Mouse (Mus musculus) CH12.LX (cell line): ENCODE measurements at regions not wholly inside any gene's neighbourhood (a gene's known extent, or its start where the extent isn't known, plus 50 kb on each side); places are given as distances from the start of the nearest gene placed in this dataset.

ENCODE experiments used
- DNase-seq: peaks from one replicate; pipeline ENCODE4 v3.0.0-alpha.2; 2013; ENCODE audit errors: extremely low read depth
- H3K27ac ChIP-seq: 2 replicates; pipeline ENCODE4 v1.5.1; 2012; ENCODE audit warnings: low read depth, mild to moderate bottlenecking, control low read depth, moderate library complexity; ENCODE audit not compliant: insufficient read depth
- H3K27me3 ChIP-seq: replicated peaks from 2 replicates; pipeline ENCODE3; 2012; ENCODE audit warnings: inconsistent platforms
- H3K36me3 ChIP-seq, 2 experiments: replicated peaks in 1 of 2; 2 replicates each; pipeline versions ENCODE3 to v1.6.1; 2012; ENCODE audit warnings: inconsistent platforms in 1 of 2, low read length in 1 of 2, mild to moderate bottlenecking in 1 of 2, mixed read lengths in 1 of 2, moderate library complexity in 1 of 2; ENCODE audit not compliant: control insufficient read depth in 1 of 2, insufficient read depth in 1 of 2
- H3K4me1 ChIP-seq, 2 experiments: 2 replicates each; pipeline ENCODE4 v1.6.1; 2012; ENCODE audit warnings: inconsistent platforms in 1 of 2, moderate library complexity in 1 of 2; ENCODE audit not compliant: insufficient read depth in 2 of 2, control insufficient read depth in 1 of 2
- H3K4me2 ChIP-seq: 2 replicates; pipeline ENCODE4 v1.6.1; 2012; ENCODE audit warnings: low read depth, mild to moderate bottlenecking, control low read depth; ENCODE audit not compliant: poor library complexity, insufficient read depth, severe bottlenecking
- H3K4me3 ChIP-seq, 3 experiments: fragments of 150-350 bp in 1 of 3; sonication (generic) in 1 of 3; replicated peaks in 1 of 3; 2 replicates each; pipeline versions ENCODE3 to v1.5.1; 2011 to 2012; ENCODE audit warnings: low read depth in 2 of 3, low read length in 2 of 3, mild to moderate bottlenecking in 2 of 3, moderate library complexity in 2 of 3, control low read depth in 1 of 3, improper control_type of control experiment in 1 of 3, inconsistent platforms in 1 of 3, mixed read lengths in 1 of 3; ENCODE audit not compliant: poor library complexity in 1 of 3
- H3K79me2 ChIP-seq: replicated peaks from 2 replicates; pipeline ENCODE4 v1.6.1; 2012; ENCODE audit warnings: mild to moderate bottlenecking, moderate library complexity; ENCODE audit not compliant: control insufficient read depth, poor library complexity, insufficient read depth, severe bottlenecking; ENCODE audit errors: extremely low read depth
- H3K9ac ChIP-seq: 2 replicates; pipeline ENCODE4 v1.6.1; 2012; ENCODE audit warnings: low read depth, mild to moderate bottlenecking, control low read depth, moderate library complexity; ENCODE audit not compliant: insufficient read depth
- H3K9me3 ChIP-seq: replicated peaks from 2 replicates; pipeline ENCODE3; 2012; ENCODE audit warnings: low read length, inconsistent platforms, mixed read lengths
- BHLHE40 ChIP-seq: IDR thresholded peaks from 2 replicates; pipeline ENCODE4 v1.6.1; 2011; ENCODE audit warnings: mild to moderate bottlenecking, low read depth, low read length, improper control_type of control experiment
- CHD1 ChIP-seq: IDR thresholded peaks from 2 replicates; pipeline ENCODE4 v1.6.1; 2012; ENCODE audit warnings: low read depth, low read length, improper control_type of control experiment, inconsistent platforms
- CHD2 ChIP-seq: IDR thresholded peaks from 2 replicates; pipeline ENCODE4 v1.6.1; 2011; ENCODE audit warnings: low read length, improper control_type of control experiment
- E2F4 ChIP-seq: IDR thresholded peaks from 2 replicates; pipeline ENCODE4 v1.6.1; 2011; ENCODE audit warnings: low read depth, low read length, improper control_type of control experiment; ENCODE audit not compliant: insufficient replicate concordance
- ELF1 ChIP-seq: IDR thresholded peaks from 2 replicates; pipeline ENCODE4 v1.6.1; 2014; ENCODE audit warnings: low read depth, mild to moderate bottlenecking, inconsistent platforms, low read length, improper control_type of control experiment
- EP300 ChIP-seq: IDR thresholded peaks from 2 replicates; pipeline ENCODE4 v1.6.1; 2011; ENCODE audit warnings: low read length, improper control_type of control experiment
- ETS1 ChIP-seq: conservative IDR thresholded peaks from 2 replicates; pipeline ENCODE4 v1.6.1; 2012; ENCODE audit warnings: low read depth, mild to moderate bottlenecking, inconsistent platforms, low read length, improper control_type of control experiment, moderate library complexity
- HCFC1 ChIP-seq: IDR thresholded peaks from 2 replicates; pipeline ENCODE4 v1.6.1; 2012; ENCODE audit warnings: low read depth, mild to moderate bottlenecking, inconsistent platforms, low read length, improper control_type of control experiment
- JUN ChIP-seq: IDR thresholded peaks from 2 replicates; pipeline ENCODE4 v1.6.1; 2011; ENCODE audit warnings: low read depth, mild to moderate bottlenecking, low read length, improper control_type of control experiment, moderate library complexity; ENCODE audit not compliant: insufficient read depth
- JUND ChIP-seq: conservative IDR thresholded peaks from 2 replicates; pipeline ENCODE4 v1.6.1; 2011; ENCODE audit warnings: low read depth, low read length, improper control_type of control experiment
- MAX ChIP-seq: IDR thresholded peaks from 2 replicates; pipeline ENCODE4 v1.6.1; 2011; ENCODE audit warnings: low read length, improper control_type of control experiment
- MAZ ChIP-seq: IDR thresholded peaks from 2 replicates; pipeline ENCODE4 v1.6.1; 2012; ENCODE audit warnings: low read depth, mild to moderate bottlenecking, inconsistent platforms, low read length, improper control_type of control experiment, moderate library complexity
- MEF2A ChIP-seq: IDR thresholded peaks from 2 replicates; pipeline ENCODE4 v1.6.1; 2014; ENCODE audit warnings: low read depth, mild to moderate bottlenecking, inconsistent platforms, low read length, improper control_type of control experiment, borderline replicate concordance
- MXI1 ChIP-seq: IDR thresholded peaks from 2 replicates; pipeline ENCODE4 v1.6.1; 2011; ENCODE audit warnings: mild to moderate bottlenecking, low read depth, low read length, improper control_type of control experiment
- MYC ChIP-seq: IDR thresholded peaks from 2 replicates; pipeline ENCODE4 v1.6.1; 2011; ENCODE audit warnings: low read depth, mild to moderate bottlenecking, improper control_type of control experiment, low read length
- NELFE ChIP-seq: IDR thresholded peaks from 2 replicates; pipeline ENCODE4 v1.6.1; 2011; ENCODE audit warnings: low read depth, low read length, improper control_type of control experiment
- NRF1 ChIP-seq: IDR thresholded peaks from 2 replicates; pipeline ENCODE4 v1.6.1; 2014; ENCODE audit warnings: low read depth, mild to moderate bottlenecking, inconsistent platforms, low read length, improper control_type of control experiment, moderate library complexity
- PAX5 ChIP-seq: IDR thresholded peaks from 2 replicates; pipeline ENCODE4 v1.6.1; 2012; ENCODE audit warnings: low read length, inconsistent platforms, mixed read lengths
- POLR2A ChIP-seq: IDR thresholded peaks from 2 replicates; pipeline ENCODE4 v1.6.1; 2011; ENCODE audit warnings: low read depth, mild to moderate bottlenecking, improper control_type of control experiment, low read length
- UBTF ChIP-seq: IDR thresholded peaks from 2 replicates; pipeline ENCODE4 v1.6.1; 2012; ENCODE audit warnings: low read depth, mild to moderate bottlenecking, inconsistent platforms, low read length, improper control_type of control experiment, moderate library complexity
- USF2 ChIP-seq: conservative IDR thresholded peaks from 2 replicates; pipeline ENCODE4 v1.6.1; 2011; ENCODE audit warnings: low read depth, low read length, improper control_type of control experiment
- ZMIZ1 ChIP-seq: IDR thresholded peaks from 2 replicates; pipeline ENCODE4 v1.6.1; 2012; ENCODE audit warnings: low read depth, mild to moderate bottlenecking, inconsistent platforms, low read length, improper control_type of control experiment
- dilution Hi-C: fragments of 300-500 bp; cut with MboI; formaldehyde crosslinking; loops from 2 replicates; pipeline ENCODE4 v1.14.3; 2020; ENCODE audit warnings: low sequenced_read_pairs; ENCODE audit not compliant: extremely low pct_unique_long_range_greater_than_20kb, extremely low pct_ligation_motif_present
- in situ Hi-C: fragments of 300-500 bp; cut with MboI; formaldehyde crosslinking; loops from 3 replicates; pipeline ENCODE4 v1.14.3; 2019; ENCODE audit warnings: low sequenced_read_pairs, low pct_ligation_motif_present, low pct_unique_long_range_greater_than_20kb, mixed read lengths

GRCm38 (mm10) chr12:9920401-9920800 lies 350.5 kb downstream of the Osr1 start:
- Histone ChIP-seq H3K4me3 (no peak overlapping the region), H3K9me3 (no peaks in the 10 kb centered on the region), H3K4me1 (no peaks in the 10 kb centered on the region), H3K79me2 (no peaks in the 10 kb centered on the region), H3K9ac (no peak overlapping the region), H3K27me3 (no peaks in the 10 kb centered on the region), H3K27ac (no peak overlapping the region), H3K4me2 (no peak overlapping the region), H3K36me3 (no peaks in the 10 kb centered on the region)
- in situ Hi-C loops (no loop called here), dilution Hi-C loops (no loop called here)
- DNase-seq, result no peak
- TF ChIP-seq MYC (no peak), NELFE (no peak), MAZ (no peak), ELF1 (no peak), HCFC1 (no peak), PAX5 (no peak), JUN (no peak), NRF1 (no peak), BHLHE40 (no peak), UBTF (no peak), CHD2 (no peak)
- TF ChIP-seq, all 38 proteins: peak for 0

GRCm38 (mm10) chr12:9921591-9922198 lies 351.8 kb downstream of the Osr1 start:
- in situ Hi-C loops, result no loop called here

GRCm38 (mm10) chr12:9924561-9924960 lies 354.6 kb downstream of the Osr1 start:
- dilution Hi-C loops (no loop called here), in situ Hi-C loops (no loop called here)
- H3K4me1 ChIP-seq, result no peaks in the 10 kb centered on the region
- no peak for DNase-seq
- no peaks in the 10 kb centered on the region for H3K79me2 ChIP-seq
- no peak overlapping the region for H3K27ac ChIP-seq
- no peak overlapping the region for H3K4me2 ChIP-seq
- no peaks in the 10 kb centered on the region for H3K27me3 ChIP-seq
- H3K9me3 ChIP-seq, result no peaks in the 10 kb centered on the region
- TF ChIP-seq ELF1 (no peak), JUND (no peak), BHLHE40 (no peak), USF2 (no peak), EP300 (no peak), CHD1 (no peak), MXI1 (no peak), ZMIZ1 (no peak), MAX (no peak), PAX5 (no peak)
- TF ChIP-seq, all 38 proteins: peak for 0
- no peak overlapping the region for H3K9ac ChIP-seq
- no peak overlapping the region for H3K4me3 ChIP-seq
- H3K36me3 ChIP-seq, result no peaks in the 10 kb centered on the region

More at GRCm38 (mm10) chr12:9921591-9922198, 351.8 kb downstream of the Osr1 start:
- Histone ChIP-seq H3K4me1 (no peaks in the 10 kb centered on the region), H3K4me2 (no peak overlapping the region), H3K79me2 (no peaks in the 10 kb centered on the region), H3K36me3 (no peaks in the 10 kb centered on the region), H3K27ac (no peak overlapping the region), H3K27me3 (no peaks in the 10 kb centered on the region), H3K4me3 (no peak overlapping the region), H3K9me3 (no peaks in the 10 kb centered on the region), H3K9ac (no peak overlapping the region)
- dilution Hi-C loops, result no loop called here
- TF ChIP-seq MYC, result no peak
- TF ChIP-seq NRF1, result no peak
- no peak for TF ChIP-seq E2F4
- TF ChIP-seq UBTF, result no peak
- TF ChIP-seq EP300, result no peak
- no peak for TF ChIP-seq ETS1
- no peak for TF ChIP-seq MXI1
- TF ChIP-seq MEF2A, result no peak
- no peak for TF ChIP-seq ZMIZ1
- TF ChIP-seq POLR2A, result no peak
- no peak for DNase-seq
